Mouse (Mus musculus) lung, embryonic 16.5 days (tissue): Measurements from ENCODE around the gene Xpo5. TPM values are rescaled to one million over a fixed set of nuclear protein-coding genes. Genes with fewer than 3 reads are reported as not detected.
A peak's percentile ranks its signal among the peaks of the same experiment; 100 is the strongest.

Experiments used
- ATAC-seq: fragments of 200-750 bp; cut with Nextera tagmentation; 2 replicates; pipeline ENCODE4 v1.8.0; 2017; ENCODE audit warnings: low read depth, mild to moderate bottlenecking, moderate library complexity
- H3K27ac ChIP-seq: fragments of 300-500 bp; sonication (generic); 2 replicates; pipeline ENCODE4 v1.5.1; 2014; ENCODE audit warnings: mild to moderate bottlenecking, control low read depth, low read length
- H3K27me3 ChIP-seq: fragments of 300-500 bp; sonication (generic); 2 replicates; pipeline ENCODE4 v1.6.1; 2014; ENCODE audit warnings: low read depth, low read length, mixed read lengths; ENCODE audit not compliant: control insufficient read depth, insufficient read depth
- H3K36me3 ChIP-seq: fragments of 300-500 bp; sonication (generic); 2 replicates; pipeline ENCODE4 v1.6.1; 2014; ENCODE audit warnings: low read length; ENCODE audit not compliant: control insufficient read depth, insufficient read depth
- H3K4me1 ChIP-seq: fragments of 300-500 bp; sonication (generic); replicated peaks from 2 replicates; pipeline ENCODE4 v1.6.1; 2014; ENCODE audit warnings: low read length, mixed read lengths; ENCODE audit not compliant: control insufficient read depth, insufficient read depth
- H3K4me2 ChIP-seq: fragments of 300-500 bp; sonication (generic); 2 replicates; pipeline ENCODE4 v1.6.1; 2014; ENCODE audit warnings: low read depth, low read length, control low read depth
- H3K4me3 ChIP-seq: fragments of 300-500 bp; sonication (generic); 2 replicates; pipeline ENCODE4 v1.5.1; 2014; ENCODE audit warnings: mild to moderate bottlenecking, low read length, control low read depth
- H3K9ac ChIP-seq: fragments of 300-500 bp; sonication (generic); 2 replicates; pipeline ENCODE4 v1.6.1; 2014; ENCODE audit warnings: low read length, control low read depth
- H3K9me3 ChIP-seq: fragments of 300-500 bp; sonication (generic); 2 replicates; pipeline ENCODE4 v1.6.1; 2016; ENCODE audit warnings: low read length; ENCODE audit not compliant: control insufficient read depth
- WGBS: fragments of 180-500 bp; shearing (Covaris S2); extraction: QIAGEN DNeasy Blood & Tissue Kit; methylation state at CpG from one replicate; pipeline ENCODE4 v1.1.7; 2014; 5-methylcytosine and 5-hydroxymethylcytosine counted together
- polyA plus RNA-seq: library from polyadenylated mRNA; unstranded; fragments of >200 nt; fragmentation: Nextera tagmentation; extraction: Ambion mirVana; gene quantifications from 2 replicates; pipeline ENCODE4 v1.2.1, GENCODE M21; 2015

Gene Xpo5
- polyA plus RNA-seq, 1 experiment from 2014 or later, result 33.8 TPM

GRCm38 (mm10) chr17:46161179-46161578 lies 41.4 kb upstream of the Xpo5 start:
- peaks cover 17% of the 10 kb centered on the region for H3K4me1 ChIP-seq
- peak; percentile 16 for ATAC-seq
- 0% methylated on average over 19 of the region's 19 CpGs for WGBS
- H3K4me2 ChIP-seq, result peak overlapping the region; percentile 73
- peaks cover 20% of the 10 kb centered on the region for H3K36me3 ChIP-seq
- peak overlapping the region; percentile 68 for H3K4me3 ChIP-seq
- H3K27me3 ChIP-seq, result no peaks in the 10 kb centered on the region
- H3K27ac ChIP-seq, result peak overlapping the region; percentile 82
- H3K9ac ChIP-seq, result peak overlapping the region; percentile 81
- H3K9me3 ChIP-seq, result no peaks in the 10 kb centered on the region

DNA sequence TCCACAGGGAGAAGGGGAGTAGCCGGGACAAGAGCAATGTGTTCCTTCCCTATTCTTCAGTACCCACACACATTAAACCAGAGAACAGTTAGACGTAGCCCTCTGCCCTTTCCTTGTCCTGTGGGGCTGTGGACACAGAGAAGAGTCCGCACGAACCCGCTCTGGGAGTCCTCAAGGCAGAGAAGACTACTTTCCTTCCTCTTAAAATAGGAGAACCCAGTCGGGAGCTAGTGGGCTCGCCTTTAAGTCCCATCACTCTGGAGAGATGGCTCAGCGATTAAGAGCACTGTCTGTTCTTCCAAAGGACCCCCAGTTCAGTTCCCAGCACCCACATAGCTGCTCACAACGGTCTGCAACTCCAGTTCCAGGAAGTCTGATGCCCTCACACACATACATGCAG lies 40.9 kb upstream of the Xpo5 start:
- H3K9me3 ChIP-seq, result no peaks in the 10 kb centered on the region
- peaks cover 26% of the 10 kb centered on the region for H3K36me3 ChIP-seq
- peaks cover 17% of the 10 kb centered on the region for H3K4me1 ChIP-seq
- H3K4me3 ChIP-seq, result peak overlapping the region; percentile 68
- ATAC-seq, result no peak
- peak overlapping the region; percentile 81 for H3K9ac ChIP-seq
- H3K27ac ChIP-seq, result peak overlapping the region; percentile 82
- no peaks in the 10 kb centered on the region for H3K27me3 ChIP-seq
- H3K4me2 ChIP-seq, result peak overlapping the region; percentile 73
- whole genome bisulfite sequencing, result 40% methylated on average over 9 of the region's 9 CpGs

GRCm38 (mm10) chr17:46162551-46162950 lies 40.0 kb upstream of the Xpo5 start:
- no peak for ATAC-seq
- Histone ChIP-seq H3K9me3 (no peaks in the 10 kb centered on the region), H3K27ac (peak overlapping the region; percentile 10; the same call in 1 of the 2 replicates), H3K4me1 (peaks cover 17% of the 10 kb centered on the region), H3K36me3 (peaks cover 33% of the 10 kb centered on the region), H3K9ac (no peak overlapping the region), H3K27me3 (no peaks in the 10 kb centered on the region), H3K4me3 (peak overlapping the region; percentile 31), H3K4me2 (peak overlapping the region; percentile 73)
- 67% methylated on average over 7 of the region's 7 CpGs for WGBS

DNA sequence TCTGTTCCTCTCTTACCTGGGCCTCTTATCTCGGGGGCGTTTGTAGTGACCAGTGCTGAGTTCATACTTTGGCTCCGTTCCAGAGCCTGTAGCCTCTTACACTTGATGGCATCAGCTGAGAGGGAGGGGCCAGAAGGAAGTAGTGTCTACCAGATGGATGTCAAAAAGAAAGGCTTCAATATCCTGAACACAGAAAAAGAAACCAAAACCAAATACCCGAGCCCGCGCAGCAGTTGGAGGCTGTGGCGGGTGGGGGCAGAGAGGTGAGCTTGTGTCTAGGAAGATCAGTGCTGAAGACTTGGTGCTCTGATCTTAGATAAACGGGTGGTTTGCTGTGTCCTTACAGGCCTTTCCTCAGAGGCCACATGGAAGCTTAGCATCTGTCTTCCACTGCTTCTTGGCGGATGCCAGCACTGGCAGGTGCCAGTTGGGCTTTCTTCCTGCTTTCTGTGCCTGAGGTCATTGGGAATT lies 39.6 kb upstream of the Xpo5 start:
- H3K27me3 ChIP-seq, result no peaks in the 10 kb centered on the region
- peak overlapping the region; percentile 74 for H3K27ac ChIP-seq
- H3K4me2 ChIP-seq, result peak overlapping the region; percentile 73
- ATAC-seq, result no peak
- H3K9me3 ChIP-seq, result no peaks in the 10 kb centered on the region
- 0 out of 2 replicates have a peak overlapping the region, but pooled peaks have one; percentile 1 for H3K9ac ChIP-seq
- H3K4me1 ChIP-seq, result peaks cover 17% of the 10 kb centered on the region
- H3K4me3 ChIP-seq, result peak overlapping the region; percentile 31
- H3K36me3 ChIP-seq, result peaks cover 37% of the 10 kb centered on the region
- 47% methylated on average over 9 of the region's 9 CpGs for WGBS

GRCm38 (mm10) chr17:46164301-46164700 lies 38.3 kb upstream of the Xpo5 start:
- peaks cover 45% of the 10 kb centered on the region for H3K36me3 ChIP-seq
- no peak overlapping the region for H3K9ac ChIP-seq
- H3K4me3 ChIP-seq, result no peak overlapping the region
- no peak overlapping the region for H3K27ac ChIP-seq
- no peaks in the 10 kb centered on the region for H3K27me3 ChIP-seq
- no peaks in the 10 kb centered on the region for H3K9me3 ChIP-seq
- 91% methylated on average over 8 of the region's 8 CpGs for WGBS
- peaks cover 17% of the 10 kb centered on the region for H3K4me1 ChIP-seq
- no peak overlapping the region for H3K4me2 ChIP-seq
- ATAC-seq, result no peak

GRCm38 (mm10) chr17:46164791-46165190 lies 37.8 kb upstream of the Xpo5 start:
- H3K4me1 ChIP-seq, result peaks cover 17% of the 10 kb centered on the region
- no peak overlapping the region for H3K4me3 ChIP-seq
- WGBS, result 91% methylated on average over 10 of the region's 10 CpGs
- no peak overlapping the region for H3K9ac ChIP-seq
- peaks cover 45% of the 10 kb centered on the region for H3K36me3 ChIP-seq
- H3K9me3 ChIP-seq, result no peaks in the 10 kb centered on the region
- no peak for ATAC-seq
- H3K27ac ChIP-seq, result no peak overlapping the region
- no peaks in the 10 kb centered on the region for H3K27me3 ChIP-seq
- H3K4me2 ChIP-seq, result no peak overlapping the region

DNA sequence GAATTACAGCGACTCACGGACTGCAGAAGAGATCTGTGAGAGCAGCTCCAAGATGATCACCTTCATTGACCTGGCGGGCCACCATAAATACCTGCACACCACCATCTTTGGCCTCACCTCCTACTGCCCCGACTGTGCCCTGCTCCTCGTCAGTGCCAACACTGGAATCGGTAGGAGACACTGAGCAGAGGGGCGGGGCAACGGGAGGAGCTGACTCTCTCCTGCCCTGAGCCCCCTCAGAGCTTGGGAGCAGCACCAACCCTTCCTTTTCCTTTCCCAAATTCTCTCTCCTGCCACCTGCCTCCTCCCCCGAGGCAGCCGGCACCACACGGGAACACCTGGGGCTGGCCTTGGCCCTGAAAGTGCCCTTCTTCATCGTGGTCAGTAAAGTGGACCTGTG lies 37.1 kb upstream of the Xpo5 start:
- no peaks in the 10 kb centered on the region for H3K27me3 ChIP-seq
- ATAC-seq, result no peak
- H3K9me3 ChIP-seq, result no peaks in the 10 kb centered on the region
- no peak overlapping the region for H3K4me3 ChIP-seq
- no peak overlapping the region for H3K4me2 ChIP-seq
- WGBS, result 87% methylated on average over 12 of the region's 12 CpGs
- H3K36me3 ChIP-seq, result peaks cover 48% of the 10 kb centered on the region
- no peak overlapping the region for H3K9ac ChIP-seq
- H3K4me1 ChIP-seq, result peaks cover 17% of the 10 kb centered on the region
- no peak overlapping the region for H3K27ac ChIP-seq

DNA sequence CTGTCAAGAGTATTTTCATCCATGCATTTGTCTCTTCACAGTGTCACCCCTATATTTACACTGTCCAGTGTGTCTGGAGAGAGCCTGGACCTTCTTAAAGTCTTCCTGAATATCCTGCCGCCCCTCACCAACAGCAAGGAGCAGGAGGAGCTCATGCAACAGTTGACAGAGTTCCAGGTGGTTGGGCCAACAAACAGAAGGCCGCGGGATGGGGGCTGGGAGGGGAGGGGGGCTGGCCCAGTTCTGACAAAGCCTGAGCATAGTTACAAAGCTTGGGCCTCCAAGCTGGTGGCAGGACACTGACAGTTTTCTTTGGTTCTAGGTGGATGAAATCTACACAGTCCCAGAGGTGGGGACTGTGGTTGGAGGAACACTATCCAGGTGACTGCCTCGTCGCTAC lies 36.3 kb upstream of the Xpo5 start:
- no peak overlapping the region for H3K4me2 ChIP-seq
- no peak overlapping the region for H3K27ac ChIP-seq
- no peak overlapping the region for H3K4me3 ChIP-seq
- H3K27me3 ChIP-seq, result no peaks in the 10 kb centered on the region
- 76% methylated on average over 5 of the region's 5 CpGs for WGBS
- H3K9ac ChIP-seq, result no peak overlapping the region
- H3K9me3 ChIP-seq, result no peaks in the 10 kb centered on the region
- H3K4me1 ChIP-seq, result peaks cover 17% of the 10 kb centered on the region
- no peak for ATAC-seq
- peaks cover 51% of the 10 kb centered on the region for H3K36me3 ChIP-seq

DNA sequence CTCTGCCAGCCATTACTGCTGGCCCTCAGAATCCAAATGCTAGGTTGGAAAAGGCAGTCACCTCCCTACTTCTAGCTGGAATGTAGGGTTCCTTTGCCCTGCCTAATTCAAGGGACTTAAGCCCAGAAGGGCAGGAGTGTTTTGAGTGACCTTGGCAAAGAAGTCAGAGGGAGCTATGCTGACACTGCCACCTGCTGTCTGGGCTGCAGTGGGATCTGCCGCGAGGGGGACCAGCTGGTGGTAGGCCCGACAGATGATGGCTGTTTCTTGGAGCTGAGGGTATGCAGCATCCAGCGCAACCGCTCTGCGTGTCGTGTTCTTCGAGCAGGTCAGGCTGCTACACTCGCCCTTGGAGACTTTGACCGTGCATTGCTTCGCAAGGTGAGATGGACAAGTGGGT lies 35.6 kb upstream of the Xpo5 start:
- Histone ChIP-seq H3K9me3 (no peaks in the 10 kb centered on the region), H3K4me2 (no peak overlapping the region), H3K27me3 (no peaks in the 10 kb centered on the region), H3K4me3 (no peak overlapping the region), H3K4me1 (peaks cover 13% of the 10 kb centered on the region), H3K27ac (no peak overlapping the region), H3K36me3 (peaks cover 52% of the 10 kb centered on the region), H3K9ac (no peak overlapping the region)
- 77% methylated on average over 11 of the region's 11 CpGs for WGBS
- ATAC-seq, result no peak

DNA sequence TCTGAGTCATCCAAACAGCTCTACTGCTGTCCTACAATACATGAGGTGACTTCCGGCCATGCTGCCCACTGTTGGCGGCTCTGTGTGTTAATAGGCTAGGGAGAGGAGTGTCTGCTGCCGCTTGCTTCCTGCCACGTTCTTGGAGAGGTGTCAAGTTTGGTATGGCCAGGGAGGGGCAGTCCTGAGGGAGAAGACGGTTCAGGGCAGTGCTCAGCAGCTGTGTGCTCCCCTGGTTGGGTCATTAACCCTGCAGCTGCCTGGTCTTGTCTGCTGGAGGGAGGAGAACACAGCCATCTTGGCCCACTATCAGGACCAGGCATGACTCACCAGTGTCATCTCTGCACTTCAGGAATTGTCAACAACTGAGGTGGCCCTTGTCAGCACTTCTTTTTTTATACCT lies 34.3 kb upstream of the Xpo5 start:
- no peak overlapping the region for H3K4me2 ChIP-seq
- no peaks in the 10 kb centered on the region; the same call in 1 of the 2 replicates for H3K4me1 ChIP-seq
- WGBS, result 33% methylated on average over 5 of the region's 5 CpGs
- no peaks in the 10 kb centered on the region for H3K9me3 ChIP-seq
- no peaks in the 10 kb centered on the region for H3K27me3 ChIP-seq
- no peak overlapping the region for H3K9ac ChIP-seq
- H3K36me3 ChIP-seq, result peaks cover 59% of the 10 kb centered on the region
- no peak for ATAC-seq
- H3K27ac ChIP-seq, result no peak overlapping the region
- no peak overlapping the region for H3K4me3 ChIP-seq
